Mouse (Mus musculus) right cerebral cortex, postnatal 25 days (tissue): Measurements from ENCODE around the gene Tsx.
A peak's percentile ranks its signal among the peaks of the same experiment; 100 is the strongest.
"Not testable (repeated sequence)": the region's sequence is repeated elsewhere in the genome, so short reads cannot be mapped to it uniquely, and the experiment has no call there.

ENCODE experiments used
- DNase-seq: peaks from one replicate; pipeline ENCODE4 v3.0.0; 2022

Gene Tsx

DNA sequence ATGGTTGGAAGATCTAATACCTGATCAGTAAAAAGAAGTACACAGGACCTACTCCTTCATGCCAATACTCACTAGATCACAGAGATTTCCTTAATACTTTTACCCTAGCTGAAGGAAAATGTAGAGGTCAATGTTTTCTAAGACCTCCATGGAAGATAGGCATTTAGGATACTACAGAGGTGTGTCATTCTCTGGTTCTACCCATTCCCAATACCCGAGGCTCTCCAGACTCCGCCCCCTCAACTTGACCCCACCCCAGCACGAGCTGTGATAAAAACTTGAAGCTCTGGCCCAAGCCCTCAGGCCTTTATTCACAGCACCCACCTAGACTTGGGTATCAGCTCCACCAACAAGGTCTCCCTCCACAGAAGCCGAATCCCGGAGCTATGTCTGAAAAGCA lies at the start of gene Tsx:
TSS of gene Tsx (plus strand) at position 301 of the 400 bp plus-strand sequence.
- DNase-seq = no peak

DNA sequence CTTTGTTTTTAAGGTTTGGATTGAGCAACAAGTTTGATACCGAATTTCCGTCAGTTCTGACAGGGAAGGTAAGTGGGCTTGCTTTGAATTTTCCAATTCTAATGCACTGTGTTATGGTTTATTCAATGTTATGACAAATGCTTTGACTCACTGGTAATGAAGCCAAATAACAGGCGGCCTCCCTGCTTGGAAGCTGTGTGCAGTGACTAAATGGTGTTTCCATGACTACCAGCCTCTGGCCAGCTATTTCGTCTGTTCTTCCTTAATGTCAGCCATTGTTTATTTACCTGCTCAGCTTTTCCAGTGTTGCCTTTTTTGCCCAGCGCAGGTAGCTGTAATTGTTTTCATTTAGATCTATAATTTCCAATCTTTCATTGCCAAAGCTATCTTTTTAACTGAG lies 48.1 kb upstream of the Tsx start:
- DNase-seq = no peak

- DNase-seq = no peak
These were observed 45.6 kb upstream of the Tsx start for GRCm38 (mm10) chrX:103368650-103369049.

- no peak for DNase-seq
These were observed 43.0 kb upstream of the Tsx start for GRCm38 (mm10) chrX:103371221-103371620.

DNA sequence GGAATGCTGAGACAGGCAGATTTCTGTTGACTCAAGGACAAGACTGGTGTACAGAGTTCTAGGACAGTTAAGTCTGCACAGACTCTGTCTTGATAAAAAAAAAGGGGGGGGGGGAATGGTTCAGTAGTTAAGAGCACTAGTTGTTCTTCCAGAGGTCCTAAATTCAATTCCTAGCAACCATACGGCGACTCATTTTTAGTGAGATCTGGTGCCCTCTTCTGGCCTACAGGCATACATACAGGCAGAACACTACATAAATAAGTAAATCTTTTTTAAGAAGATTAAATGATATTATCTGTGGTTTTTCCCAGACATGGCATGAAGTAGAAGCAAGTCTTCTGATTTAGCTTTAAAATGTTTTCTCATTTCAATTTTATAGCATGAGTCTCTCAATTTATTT lies 42.6 kb upstream of the Tsx start:
- DNase-seq = no peak

DNA sequence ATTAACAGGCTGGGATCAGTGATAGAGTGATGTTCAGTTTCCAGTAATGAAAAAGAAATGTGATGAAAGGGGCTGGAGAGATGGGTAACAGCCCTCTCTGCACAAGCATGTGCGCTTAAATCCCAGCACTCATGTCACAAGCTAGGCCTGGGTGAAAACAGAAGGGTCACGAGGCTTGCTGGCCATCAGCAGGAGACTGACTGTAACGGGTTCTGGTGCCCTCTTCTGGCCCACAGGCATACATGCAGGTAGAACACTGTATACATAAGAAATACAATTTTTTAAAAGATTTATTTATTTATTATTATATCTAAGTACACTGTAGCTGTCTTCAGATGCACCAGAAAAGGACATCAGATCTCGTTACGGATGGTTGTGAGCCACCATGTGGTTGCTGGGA lies 40.0 kb upstream of the Tsx start:
- no peak for DNase-seq

- DNase-seq = no peak
These were observed 29.7 kb upstream of the Tsx start for GRCm38 (mm10) chrX:103384528-103384927.

GRCm38 (mm10) chrX:103388131-103388530 lies 26.1 kb upstream of the Tsx start:
- DNase-seq = no peak

- no peak for DNase-seq
These were observed 20.4 kb upstream of the Tsx start for GRCm38 (mm10) chrX:103393841-103394240.

GRCm38 (mm10) chrX:103405021-103405420 lies 9.2 kb upstream of the Tsx start:
- DNase-seq = no peak

GRCm38 (mm10) chrX:103421710-103422109 lies 7.4 kb downstream of the Tsx start, which contains the start of gene Gm26992:
Gene Gm26992, plus strand, starts transcription at chrX:103422010.
- no peak for DNase-seq

GRCm38 (mm10) chrX:103427677-103428076 lies 13.4 kb downstream of the Tsx start:
- no peak for DNase-seq

DNA sequence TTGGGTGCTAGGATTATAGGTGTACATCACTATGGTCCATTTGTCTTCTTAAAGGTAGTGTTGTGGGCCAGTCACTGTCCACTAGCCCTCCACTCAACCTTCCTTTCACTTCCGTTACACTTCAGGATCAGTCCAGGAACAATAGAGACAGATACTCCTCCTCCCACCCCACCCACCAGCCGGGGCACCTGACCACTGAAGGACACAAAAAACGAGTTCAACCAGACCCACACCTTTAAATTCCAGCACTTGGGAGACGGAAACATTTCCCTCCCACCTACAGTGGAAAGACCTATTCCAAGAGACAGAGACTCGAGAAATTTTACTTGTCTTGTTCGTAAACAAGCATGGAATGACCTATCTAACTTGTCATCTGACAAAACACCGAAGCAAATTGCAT lies 18.0 kb downstream of the Tsx start:
- DNase-seq = no peak

GRCm38 (mm10) chrX:103438023-103438422 lies 23.8 kb downstream of the Tsx start:
- DNase-seq = no peak

DNA sequence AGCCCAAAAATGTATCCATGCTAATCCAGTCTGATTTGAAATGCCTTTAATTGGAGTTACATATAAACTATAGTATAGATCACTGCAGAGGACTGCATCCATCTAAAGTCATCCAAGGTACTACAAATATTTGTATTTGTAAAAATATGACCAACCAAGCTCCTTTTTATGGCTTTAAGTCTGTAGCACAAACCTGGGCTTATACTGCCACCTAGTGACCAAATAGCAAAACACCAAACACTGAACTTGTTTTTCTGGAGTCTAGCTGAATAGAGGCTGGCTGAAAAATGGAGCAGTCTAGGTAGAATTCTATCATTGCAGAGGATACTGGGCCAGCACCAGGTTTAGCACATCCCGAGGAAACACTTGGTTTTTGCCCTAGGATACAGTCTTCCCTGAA lies 26.5 kb downstream of the Tsx start:
- no peak for DNase-seq

GRCm38 (mm10) chrX:103443755-103444154 lies 29.5 kb downstream of the Tsx start:
- no peak for DNase-seq

DNA sequence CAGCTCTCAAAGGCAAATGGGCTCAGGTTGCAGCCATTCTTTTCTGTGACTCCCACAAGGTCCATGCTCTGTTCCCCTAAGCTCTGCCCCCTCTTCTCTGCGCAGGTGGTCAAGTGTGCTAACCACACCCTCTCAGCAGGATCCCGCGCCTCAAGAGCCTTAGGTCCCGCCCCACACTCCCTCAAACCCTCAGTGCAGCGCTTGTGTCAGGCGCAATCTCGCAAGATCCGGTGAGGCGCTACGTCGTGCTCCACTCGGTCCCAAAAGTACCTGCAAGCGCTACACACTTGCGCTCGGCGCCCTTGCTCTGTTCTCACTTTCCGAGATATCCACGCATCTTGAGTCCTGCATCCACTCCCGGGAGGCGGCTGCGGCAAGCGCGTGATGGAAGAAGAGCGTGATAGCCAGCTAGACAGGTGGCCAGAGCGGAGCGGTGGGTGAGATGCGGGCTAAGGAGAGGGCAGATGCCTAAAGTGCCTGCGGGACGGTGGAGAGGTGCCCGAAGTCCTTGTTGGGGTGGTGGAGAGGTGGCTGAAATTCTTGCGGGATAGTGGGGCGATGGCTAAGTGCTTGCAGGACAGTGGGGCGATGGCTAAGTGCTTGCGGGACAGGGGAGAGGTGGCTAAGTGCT lies 33.4 kb downstream of the Tsx start:
- peak; percentile 6 for DNase-seq

DNA sequence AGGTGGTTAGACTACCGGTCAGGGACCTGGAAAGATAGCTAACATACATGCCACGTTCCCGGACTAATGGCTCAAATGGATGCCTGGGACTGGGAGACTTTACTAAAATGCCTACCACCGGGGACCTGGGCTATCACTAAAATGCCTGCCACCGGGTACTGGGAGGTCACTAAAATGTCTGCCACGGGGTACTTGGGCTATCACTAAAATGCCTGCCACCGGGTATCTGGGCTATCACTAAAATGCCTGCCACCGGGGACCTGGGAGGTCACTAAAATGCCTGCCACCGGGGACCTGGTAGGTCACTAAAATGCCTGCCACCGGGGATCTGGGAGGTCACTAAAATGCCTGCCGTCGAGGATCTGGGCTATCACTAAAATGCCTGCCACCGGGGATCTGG lies 34.2 kb downstream of the Tsx start:
- not testable (repeated sequence) for DNase-seq

- DNase-seq = not testable (repeated sequence)
These were observed 34.9 kb downstream of the Tsx start for GRCm38 (mm10) chrX:103448943-103449722.

DNA sequence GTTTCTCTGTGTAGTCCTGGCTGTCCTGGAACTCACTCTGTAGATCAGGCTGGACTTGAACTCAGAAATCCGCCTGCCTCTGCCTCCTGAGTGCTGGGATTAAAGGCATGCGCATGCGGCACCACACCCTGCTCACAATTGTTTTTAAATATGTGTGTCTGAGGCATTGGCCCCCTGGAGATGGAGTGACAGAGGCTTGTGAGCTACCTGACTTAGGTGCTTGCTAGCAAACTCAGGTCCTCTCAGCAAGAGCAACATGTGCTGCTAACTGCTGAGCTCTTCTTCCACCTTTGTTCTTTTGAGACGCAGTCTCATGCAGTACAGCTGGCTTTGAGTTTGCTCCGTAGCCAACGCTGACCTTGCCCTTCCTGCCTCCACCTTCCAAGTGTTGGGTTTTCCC lies 38.5 kb downstream of the Tsx start:
- DNase-seq = no peak

DNA sequence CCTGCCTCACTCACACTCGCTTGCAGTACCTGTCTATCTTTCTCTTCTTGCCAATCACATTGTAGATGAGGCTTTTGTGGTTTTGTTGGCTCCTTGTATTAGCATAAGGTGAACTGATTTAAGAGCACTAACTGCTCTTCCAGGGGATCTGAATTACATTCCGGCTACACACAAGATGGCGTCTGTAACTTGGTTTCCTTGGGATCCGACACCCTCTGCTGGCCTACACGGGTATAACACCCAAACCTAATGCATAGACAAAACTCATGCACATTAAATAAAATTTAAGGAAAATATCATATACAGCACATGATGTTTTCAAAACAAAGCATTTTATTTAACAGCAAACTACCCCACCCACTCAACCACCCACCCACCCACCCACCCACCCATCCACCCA lies 45.8 kb downstream of the Tsx start:
- DNase-seq = no peak

GRCm38 (mm10) chrX:103468998-103469397 lies 54.7 kb downstream of the Tsx start:
- DNase-seq = no peak

DNA sequence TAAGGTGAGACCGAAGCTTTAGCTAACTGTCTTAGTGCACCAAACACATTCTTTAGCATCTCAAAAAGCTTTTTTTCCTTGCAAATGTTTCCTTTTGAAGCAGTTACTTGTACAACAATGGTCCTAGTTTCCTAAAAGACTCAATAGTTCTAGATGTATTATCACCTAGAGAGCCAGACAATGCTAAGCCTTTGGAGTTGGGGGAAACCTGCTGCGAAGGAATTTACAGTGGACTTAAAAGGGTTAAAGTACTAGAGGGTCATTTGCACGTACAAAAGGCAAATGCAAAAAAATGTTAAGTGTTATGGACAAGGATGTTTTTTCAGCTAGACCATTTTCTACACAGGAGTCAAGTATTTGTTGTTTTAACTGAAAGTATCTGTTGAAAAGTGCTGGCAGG lies 58.1 kb downstream of the Tsx start:
- DNase-seq = no peak
